ENCODE assay signal across 26 mouse cellular contexts in genomic region chr3:53027333-53027732, GRCm38 (mm10). TPM values are rescaled to one million over a fixed set of nuclear protein-coding genes. Genes with fewer than 3 reads are reported as not detected.
"Had no signal": no experiment of that assay in that cellular context is flagged by ENCODE, and none has a peak within 500 bp of the region (broad histone marks: within the 10 kb centered on the region; RNA-seq: fewer than 3 reads in every experiment).

No protein-coding gene starts in this region.

- H3K4me2 ChIP-seq: heart, embryonic 13.5 days; heart, embryonic 15.5 days; hindbrain, embryonic 12.5 days; hindbrain, embryonic 14.5 days; intestine, embryonic 15.5 days; limb, embryonic 12.5 days; liver, embryonic 11.5 days; liver, embryonic 13.5 days had no signal

- ATAC-seq: hindbrain, embryonic 16.5 days; inflammation-experienced regulatory T-cells, adult 6 months; intestine, embryonic 15.5 days; intestine, postnatal 0 days had no signal

- H3K27ac ChIP-seq: heart, embryonic 10.5 days; heart, embryonic 13.5 days; heart, embryonic 15.5 days; hindbrain, embryonic 10.5 days; hindbrain, embryonic 12.5 days; hindbrain, embryonic 14.5 days; intestine, embryonic 15.5 days; layer of hippocampus, adult 2 months; left cerebral cortex, adult 2 months; limb, embryonic 10.5 days; limb, embryonic 12.5 days; liver, embryonic 13.5 days had no signal

- DNase-seq: gastrocnemius, postnatal 14 days; gastrocnemius, postnatal 36 days; heart, postnatal 10 days; heart, postnatal 4 days; kidney, adult 18-20 months; kidney, adult 8-10 months; kidney, postnatal 10 days; kidney, postnatal 25 days; kidney, postnatal 4 days; liver; liver, embryonic 13.5 days had no signal

- H3K4me1 ChIP-seq: hindbrain, embryonic 12.5 days; intestine, embryonic 15.5 days; limb, embryonic 12.5 days had no signal

- H3K27me3 ChIP-seq: heart, embryonic 13.5 days; heart, embryonic 15.5 days; hindbrain, embryonic 12.5 days; intestine, embryonic 15.5 days; liver, embryonic 13.5 days had no signal

- H3K4me3 ChIP-seq: heart, embryonic 10.5 days; heart, embryonic 13.5 days; heart, embryonic 15.5 days; hindbrain, embryonic 10.5 days; hindbrain, embryonic 12.5 days; intestine, embryonic 15.5 days; layer of hippocampus, adult 2 months; left cerebral cortex, adult 2 months; limb, embryonic 10.5 days; limb, embryonic 12.5 days; liver, embryonic 13.5 days had no signal

- H3K9ac ChIP-seq: heart, embryonic 13.5 days; heart, embryonic 15.5 days; hindbrain, embryonic 12.5 days; hindbrain, embryonic 14.5 days; intestine, embryonic 15.5 days; limb, embryonic 12.5 days; liver, embryonic 13.5 days had no signal

- H3K9me3 ChIP-seq: heart, embryonic 10.5 days; heart, embryonic 13.5 days; heart, embryonic 15.5 days; hindbrain, embryonic 10.5 days; hindbrain, embryonic 12.5 days; intestine, embryonic 15.5 days; limb, embryonic 10.5 days; limb, embryonic 12.5 days; liver, embryonic 13.5 days had no signal

- H3K36me3 ChIP-seq: heart, embryonic 10.5 days; heart, embryonic 13.5 days; heart, embryonic 15.5 days; hindbrain, embryonic 10.5 days; hindbrain, embryonic 12.5 days; intestine, embryonic 15.5 days; limb, embryonic 10.5 days; limb, embryonic 12.5 days; liver, embryonic 13.5 days had no signal

RNA-seq across cellular contexts. Expression of gene Lhfp, which starts 14.0 kb away (rescaled TPM):
- polyA plus RNA-seq: inflammation-experienced regulatory T-cells, adult 6 months had no signal
